Mouse (Mus musculus) heart, embryonic 12.5 days (tissue): Measurements from ENCODE around the gene Tnfrsf23. TPM values are rescaled to one million over a fixed set of nuclear protein-coding genes. Genes with fewer than 3 reads are reported as not detected.
"Not testable (repeated sequence)": the region's sequence is repeated elsewhere in the genome, so short reads cannot be mapped to it uniquely, and the experiment has no call there.

ENCODE experiments used
- ATAC-seq: fragments of 200-750 bp; cut with Nextera tagmentation; 2 replicates; pipeline ENCODE4 v1.8.0; 2017; ENCODE audit warnings: moderate TSS enrichment, moderate library complexity; ENCODE audit not compliant: insufficient number of reproducible peaks, low FRiP score
- H3K27ac ChIP-seq: fragments of 300-500 bp; sonication (generic); 2 replicates; pipeline ENCODE4 v1.5.1; 2016; ENCODE audit warnings: mild to moderate bottlenecking, moderate library complexity; ENCODE audit not compliant: poor library complexity, severe bottlenecking
- H3K27me3 ChIP-seq: fragments of 300-500 bp; sonication (generic); replicated peaks from 2 replicates; pipeline ENCODE4 v1.6.1; 2016; ENCODE audit warnings: mild to moderate bottlenecking, moderate library complexity
- H3K36me3 ChIP-seq: fragments of 300-500 bp; sonication (generic); 2 replicates; pipeline ENCODE4 v1.6.1; 2016; ENCODE audit warnings: mild to moderate bottlenecking, moderate library complexity
- H3K4me1 ChIP-seq: fragments of 300-500 bp; sonication (generic); replicated peaks from 2 replicates; pipeline ENCODE4 v1.6.1; 2016; ENCODE audit warnings: mild to moderate bottlenecking
- H3K4me2 ChIP-seq: fragments of 300-500 bp; sonication (generic); 2 replicates; pipeline ENCODE4 v1.6.1; 2016; ENCODE audit warnings: mild to moderate bottlenecking, moderate library complexity
- H3K4me3 ChIP-seq: fragments of 300-500 bp; sonication (generic); 2 replicates; pipeline ENCODE4 v1.5.1; 2016; ENCODE audit warnings: mild to moderate bottlenecking
- H3K9ac ChIP-seq: fragments of 300-500 bp; sonication (generic); 2 replicates; pipeline ENCODE4 v1.6.1; 2016; ENCODE audit warnings: mild to moderate bottlenecking, moderate library complexity
- H3K9me3 ChIP-seq: fragments of 300-500 bp; sonication (generic); replicated peaks from 2 replicates; pipeline ENCODE4 v1.6.1; 2016; ENCODE audit warnings: mild to moderate bottlenecking, moderate library complexity
- WGBS: fragments of 180-500 bp; shearing (Covaris S2); methylation state at CpG from one replicate; pipeline ENCODE4 v1.1.7; 2016; 5-methylcytosine and 5-hydroxymethylcytosine counted together
- polyA plus RNA-seq: library from polyadenylated mRNA; unstranded; fragments of >200 nt; fragmentation: Nextera tagmentation; extraction: Ambion mirVana; gene quantifications from 2 replicates; pipeline ENCODE4 v1.2.1, GENCODE M21; 2016

Tnfrsf23 gene
- polyA plus RNA-seq, 1 experiment from 2014 or later = 2.8 TPM

- H3K9me3 ChIP-seq, H3K4me2 ChIP-seq, H3K9ac ChIP-seq, H3K4me3 ChIP-seq, H3K27ac ChIP-seq, ATAC-seq, H3K4me1 ChIP-seq, H3K27me3 ChIP-seq: not testable (repeated sequence)
- H3K36me3 ChIP-seq = peaks cover 24% of the 10 kb centered on the region
- WGBS = 61% methylated on average over 2 of the region's 2 CpGs
These were observed 1.1 kb downstream of the Tnfrsf23 start for GRCm38 (mm10) chr7:143684569-143684968.

GRCm38 (mm10) chr7:143681566-143681965, 4.1 kb downstream of the Tnfrsf23 start:
- no peaks in the 10 kb centered on the region for H3K27me3 ChIP-seq
- H3K9me3 ChIP-seq = no peaks in the 10 kb centered on the region
- H3K27ac ChIP-seq = no peak overlapping the region
- H3K9ac ChIP-seq = no peak overlapping the region
- 76% methylated on average over 1 of the region's 1 CpGs for WGBS
- H3K36me3 ChIP-seq = no peaks in the 10 kb centered on the region
- H3K4me3 ChIP-seq = no peak overlapping the region
- no peaks in the 10 kb centered on the region for H3K4me1 ChIP-seq
- ATAC-seq = no peak
- H3K4me2 ChIP-seq = no peak overlapping the region

GRCm38 (mm10) chr7:143680836-143681235, 4.8 kb downstream of the Tnfrsf23 start:
- not testable (repeated sequence) for H3K9me3 ChIP-seq, H3K9ac ChIP-seq, H3K27me3 ChIP-seq, H3K4me3 ChIP-seq, ATAC-seq, H3K4me2 ChIP-seq, H3K4me1 ChIP-seq, H3K27ac ChIP-seq, H3K36me3 ChIP-seq
- WGBS = 46% methylated on average over 2 of the region's 2 CpGs

- H3K36me3 ChIP-seq = not testable (repeated sequence)
- WGBS = 76% methylated on average over 2 of the region's 2 CpGs
These were observed 6.0 kb downstream of the Tnfrsf23 start for GRCm38 (mm10) chr7:143679650-143680049.

GRCm38 (mm10) chr7:143666427-143667311, 19.0 kb downstream of the Tnfrsf23 start:
- H3K9ac ChIP-seq = no peak overlapping the region
- H3K27me3 ChIP-seq = no peaks in the 10 kb centered on the region
- no peak for ATAC-seq
- no peak overlapping the region for H3K4me3 ChIP-seq
- H3K4me1 ChIP-seq = no peaks in the 10 kb centered on the region
- H3K27ac ChIP-seq = no peak overlapping the region
- no peak overlapping the region for H3K4me2 ChIP-seq
- H3K9me3 ChIP-seq = 0 out of 2 replicates have a peak, but pooled peaks cover 3% of the 10 kb centered on the region
- H3K36me3 ChIP-seq = no peaks in the 10 kb centered on the region

More at GRCm38 (mm10) chr7:143679650-143680049, 6.0 kb downstream of the Tnfrsf23 start:
- not testable (repeated sequence) for H3K4me2 ChIP-seq, H3K4me3 ChIP-seq, H3K9me3 ChIP-seq, H3K27ac ChIP-seq, ATAC-seq, H3K27me3 ChIP-seq, H3K4me1 ChIP-seq, H3K9ac ChIP-seq

GRCm38 (mm10) chr7:143663470-143663869, 22.2 kb downstream of the Tnfrsf23 start:
- no peak for ATAC-seq
- WGBS = 71% methylated on average over 2 of the region's 2 CpGs
- Histone ChIP-seq H3K27me3 (no peaks in the 10 kb centered on the region), H3K4me3 (no peak overlapping the region), H3K36me3 (no peaks in the 10 kb centered on the region), H3K4me1 (no peaks in the 10 kb centered on the region), H3K4me2 (no peak overlapping the region), H3K27ac (no peak overlapping the region), H3K9ac (no peak overlapping the region), H3K9me3 (0 out of 2 replicates have a peak, but pooled peaks cover 3% of the 10 kb centered on the region)

- Histone ChIP-seq H3K4me1 (no peaks in the 10 kb centered on the region), H3K9me3 (no peaks in the 10 kb centered on the region), H3K27ac (no peak overlapping the region), H3K4me3 (no peak overlapping the region), H3K27me3 (no peaks in the 10 kb centered on the region), H3K36me3 (no peaks in the 10 kb centered on the region), H3K9ac (no peak overlapping the region), H3K4me2 (no peak overlapping the region)
- ATAC-seq = no peak
These were observed 24.9 kb downstream of the Tnfrsf23 start for GRCm38 (mm10) chr7:143660797-143661196.

GRCm38 (mm10) chr7:143649769-143650346, 35.8 kb downstream of the Tnfrsf23 start:
- H3K9ac ChIP-seq, H3K9me3 ChIP-seq, H3K27me3 ChIP-seq, H3K4me1 ChIP-seq, ATAC-seq, H3K27ac ChIP-seq, H3K36me3 ChIP-seq: not testable (repeated sequence)
- Histone ChIP-seq H3K4me3 (peak overlapping the region; percentile 58), H3K4me2 (peak overlapping the region; percentile 88)
- WGBS = 58% methylated on average over 10 of the region's 10 CpGs

GRCm38 (mm10) chr7:143649034-143649768, 36.5 kb downstream of the Tnfrsf23 start, which contains the start of gene Tnfrsf22:
Gene Tnfrsf22, minus strand, starts transcription at chr7:143649661.
- no peak within 1 kb of the TSS for H3K27ac ChIP-seq
- peak within 1 kb of the TSS; percentile 60 for H3K9ac ChIP-seq
- peak; percentile 87 for ATAC-seq
- peaks cover 5% of the 10 kb centered on the region for H3K9me3 ChIP-seq
- no peaks in the 10 kb centered on the region for H3K4me1 ChIP-seq
- WGBS = 3% methylated on average over 39 of the region's 39 CpGs
- no peaks in the 10 kb centered on the region for H3K36me3 ChIP-seq
- no peaks in the 10 kb centered on the region for H3K27me3 ChIP-seq
- peak within 1 kb of the TSS; percentile 88 for H3K4me2 ChIP-seq
- peak within 1 kb of the TSS; percentile 58 for H3K4me3 ChIP-seq

GRCm38 (mm10) chr7:143643949-143644348, 41.7 kb downstream of the Tnfrsf23 start:
- not testable (repeated sequence) for H3K27ac ChIP-seq, H3K9me3 ChIP-seq, H3K4me3 ChIP-seq, H3K36me3 ChIP-seq, ATAC-seq, H3K27me3 ChIP-seq, H3K9ac ChIP-seq, H3K4me1 ChIP-seq, H3K4me2 ChIP-seq
- 79% methylated on average over 2 of the region's 2 CpGs for WGBS

- H3K27ac ChIP-seq = no peak overlapping the region
- 97% methylated on average over 1 of the region's 1 CpGs for WGBS
- no peaks in the 10 kb centered on the region for H3K36me3 ChIP-seq
- H3K4me3 ChIP-seq = no peak overlapping the region
- no peaks in the 10 kb centered on the region for H3K4me1 ChIP-seq
- H3K9ac ChIP-seq = no peak overlapping the region
- H3K27me3 ChIP-seq = no peaks in the 10 kb centered on the region
- peaks cover 4% of the 10 kb centered on the region; the same call in 1 of the 2 replicates for H3K9me3 ChIP-seq
- no peak for ATAC-seq
- no peak overlapping the region for H3K4me2 ChIP-seq
These were observed 49.0 kb downstream of the Tnfrsf23 start for GRCm38 (mm10) chr7:143636674-143637073.
